Mouse (Mus musculus) adrenal gland, adult 2 months (tissue): ENCODE results near the gene Dhrs11. TPM values are rescaled to one million over a fixed set of nuclear protein-coding genes. Genes with fewer than 3 reads are reported as not detected.

Experiments used
- polyA plus RNA-seq: library from polyadenylated mRNA; depleted of rRNA; stranded (reverse); fragments of >200 nt; gene quantifications from 2 replicates; pipeline ENCODE4 v1.2.3, GENCODE M21; 2012; rRNA removed
- total RNA-seq, 2 experiments: library from RNA; stranded (reverse); gene quantifications; 2 replicates each; pipeline ENCODE4 v1.2.3; 2021

The Dhrs11 gene
- total and polyA plus RNA-seq, 3 experiments: 41.6 to 97.1 (median 42.4) TPM

Other genes with a start within 250 kb of the Dhrs11 start
- 10 to 100 TPM; 12.1 to 19.1 TPM for gene Mrm1, start 9.5 kb downstream of the Dhrs11 start, total RNA-seq
- 20.8 and 23.1 TPM in 2 replicates for gene Mrm1, start 9.5 kb downstream of the Dhrs11 start, polyA plus RNA-seq
- 10 to 100 TPM; 67.1 to 87.0 TPM for gene Ggnbp2, start 41.8 kb upstream of the Dhrs11 start, total RNA-seq
- 7.5 and 8.2 TPM in 2 replicates for gene Ggnbp2, start 41.8 kb upstream of the Dhrs11 start, polyA plus RNA-seq
- 10 to 100 TPM in 1 of 2 experiments, 1 to 10 TPM in 1; 9.3 to 13.2 TPM for gene Myo19, start 51.2 kb upstream of the Dhrs11 start, total RNA-seq
- 11.4 and 12.7 TPM in 2 replicates for gene Myo19, start 51.2 kb upstream of the Dhrs11 start, polyA plus RNA-seq
- 10 to 100 TPM in 1 of 2 experiments, 1 to 10 TPM in 1; 6.5 to 10.1 TPM for gene Pigw, start 51.3 kb upstream of the Dhrs11 start, total RNA-seq
- 1.2 and 1.9 TPM in 2 replicates for gene Pigw, start 51.3 kb upstream of the Dhrs11 start, polyA plus RNA-seq
- 10 to 100 TPM in 1 of 2 experiments, 1 to 10 TPM in 1; 8.6 to 13.7 TPM for gene Znhit3, start 87.4 kb upstream of the Dhrs11 start, total RNA-seq
- 5.8 and 6.2 TPM in 2 replicates for gene Znhit3, start 87.4 kb upstream of the Dhrs11 start, polyA plus RNA-seq
- 1 to 10 TPM; 5.2 to 8.5 TPM for gene Car4, start 128.8 kb upstream of the Dhrs11 start, total RNA-seq
- 3.8 and 4.3 TPM in 2 replicates for gene Car4, start 128.8 kb upstream of the Dhrs11 start, polyA plus RNA-seq